Mouse (Mus musculus) olfactory bulb, adult 2 months (tissue): ENCODE data around the gene Dach2. TPM values are rescaled to one million over a fixed set of nuclear protein-coding genes. Genes with fewer than 3 reads are reported as not detected.

Experiments used
- H3K27ac ChIP-seq: fragments of 200-500 bp; 2 replicates; pipeline ENCODE4 v1.5.1; 2012; ENCODE audit warnings: low read depth, low read length; ENCODE audit not compliant: insufficient read depth
- H3K4me1 ChIP-seq: fragments of 200-500 bp; 2 replicates; pipeline ENCODE4 v1.6.1; 2012; ENCODE audit warnings: low read length; ENCODE audit not compliant: control insufficient read depth, insufficient read depth
- H3K4me3 ChIP-seq: fragments of 200-500 bp; 2 replicates; pipeline ENCODE4 v1.5.1; 2012; ENCODE audit warnings: mild to moderate bottlenecking, low read depth, low read length, moderate library complexity; ENCODE audit not compliant: insufficient read depth
- CTCF ChIP-seq: fragments of 200-500 bp; IDR thresholded peaks from 2 replicates; pipeline ENCODE4 v1.5.1; 2012; ENCODE audit warnings: low read depth, mild to moderate bottlenecking, low read length, moderate library complexity; ENCODE audit not compliant: insufficient read depth
- POLR2A ChIP-seq: fragments of 200-500 bp; IDR thresholded peaks from 2 replicates; pipeline ENCODE4 v1.6.1; 2012; ENCODE audit warnings: mild to moderate bottlenecking, low read depth, low read length, moderate library complexity; ENCODE audit not compliant: insufficient read depth
- WGBS: fragments of 180-500 bp; shearing (Covaris S2); methylation state at CpG from one replicate; pipeline ENCODE4 v1.1.7; 2018; 5-methylcytosine and 5-hydroxymethylcytosine counted together
- polyA plus RNA-seq: library from polyadenylated mRNA; stranded (reverse); fragments of >200 nt; gene quantifications from 2 replicates; pipeline ENCODE4 v1.2.4, GENCODE M21; 2012; ENCODE audit warnings: low replicate concordance; ENCODE audit not compliant: missing spikeins, insufficient read depth, insufficient read length

The Dach2 gene
- polyA plus RNA-seq, 1 experiment: not detected

- Histone ChIP-seq H3K4me1 (no peaks in the 10 kb centered on the region), H3K27ac (no peak overlapping the region), H3K4me3 (no peak overlapping the region)
- no peak for TF ChIP-seq POLR2A
- TF ChIP-seq CTCF: no peak
- WGBS: 45% methylated on average over 3 of the region's 3 CpGs
These were observed 247.8 kb downstream of the Dach2 start for GRCm38 (mm10) chrX:113545106-113545505.

DNA sequence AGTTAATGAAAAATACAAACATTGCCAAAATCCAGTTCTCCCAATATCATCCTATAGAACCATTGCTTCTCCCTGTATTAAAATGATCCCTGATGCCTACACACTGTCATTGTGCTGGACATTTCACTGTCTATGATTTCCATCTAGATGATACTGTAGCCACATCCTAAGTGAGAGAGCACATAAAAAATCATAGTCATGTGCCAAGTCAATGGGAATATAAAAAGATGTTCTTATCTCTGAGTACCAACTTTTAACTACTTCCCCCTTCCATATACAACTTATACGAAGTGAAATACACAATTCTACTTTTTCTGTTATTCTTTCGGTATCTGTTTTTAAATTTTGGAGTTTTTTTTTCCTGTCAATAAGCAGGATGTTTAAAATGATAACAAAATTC lies 266.6 kb downstream of the Dach2 start:
- 75% methylated on average over 2 of the region's 2 CpGs for WGBS
- H3K4me1 ChIP-seq: no peaks in the 10 kb centered on the region
- H3K4me3 ChIP-seq: no peak overlapping the region
- no peak for TF ChIP-seq CTCF
- no peak for TF ChIP-seq POLR2A
- no peak overlapping the region for H3K27ac ChIP-seq

DNA sequence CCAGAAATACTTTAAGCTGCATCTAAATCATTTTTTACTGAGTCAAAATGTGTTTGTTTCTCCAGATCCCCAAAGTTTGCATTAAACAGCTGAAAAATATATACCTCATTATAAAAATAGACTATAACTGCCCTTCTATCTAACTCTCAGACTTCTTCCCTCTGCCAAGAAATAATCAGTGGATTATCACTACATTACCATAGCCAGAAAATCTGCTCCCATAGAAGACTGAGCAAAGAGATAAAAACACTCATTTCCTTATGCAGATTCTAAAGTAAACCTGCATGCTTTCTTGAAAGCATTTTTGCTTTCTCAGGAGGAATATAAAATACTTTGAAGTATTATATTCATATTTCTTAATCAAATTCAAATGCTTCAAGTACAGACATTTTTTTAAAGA lies 368.8 kb downstream of the Dach2 start:
- no peak overlapping the region for H3K27ac ChIP-seq
- H3K4me3 ChIP-seq: no peak overlapping the region
- H3K4me1 ChIP-seq: no peaks in the 10 kb centered on the region
- no peak for TF ChIP-seq CTCF
- no peak for TF ChIP-seq POLR2A

DNA sequence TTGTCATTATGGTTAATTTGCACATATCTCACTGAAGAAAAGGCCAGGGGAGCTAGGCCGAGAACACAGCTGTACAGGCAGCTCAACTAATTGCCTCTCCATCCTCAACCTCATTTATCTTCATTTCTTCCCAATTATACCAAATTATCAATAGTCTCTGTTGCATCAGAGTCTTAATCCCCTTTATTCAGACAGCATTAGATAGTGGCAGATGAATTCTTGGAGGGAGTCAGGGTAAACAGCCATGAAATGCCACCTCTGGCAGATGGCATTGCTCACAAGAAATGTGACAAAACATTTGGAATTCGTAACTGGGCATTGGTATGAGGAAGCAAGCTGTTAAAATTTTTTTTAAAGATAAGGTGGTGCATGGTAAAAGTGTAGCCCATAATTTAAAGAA lies 389.9 kb downstream of the Dach2 start:
- WGBS: 68% methylated on average over 2 of the region's 2 CpGs
- Histone ChIP-seq H3K4me1 (no peaks in the 10 kb centered on the region), H3K4me3 (no peak overlapping the region), H3K27ac (no peak overlapping the region)
- TF ChIP-seq POLR2A (no peak), CTCF (no peak)

GRCm38 (mm10) chrX:113712363-113712762 lies 415.1 kb downstream of the Dach2 start:
- no peak for TF ChIP-seq POLR2A
- TF ChIP-seq CTCF: no peak
- no peaks in the 10 kb centered on the region for H3K4me1 ChIP-seq
- no peak overlapping the region for H3K4me3 ChIP-seq
- 83% methylated on average over 2 of the region's 2 CpGs for WGBS
- no peak overlapping the region for H3K27ac ChIP-seq

- TF ChIP-seq POLR2A (no peak), CTCF (no peak)
- H3K27ac ChIP-seq: no peak overlapping the region
- no peaks in the 10 kb centered on the region for H3K4me1 ChIP-seq
- no peak overlapping the region for H3K4me3 ChIP-seq
These were observed 426.8 kb downstream of the Dach2 start for GRCm38 (mm10) chrX:113724124-113724523.

GRCm38 (mm10) chrX:113747122-113747521 lies 449.8 kb downstream of the Dach2 start:
- no peak for TF ChIP-seq POLR2A
- no peak overlapping the region for H3K4me3 ChIP-seq
- H3K4me1 ChIP-seq: no peaks in the 10 kb centered on the region
- no peak overlapping the region for H3K27ac ChIP-seq

GRCm38 (mm10) chrX:113792264-113792663 lies 495.0 kb downstream of the Dach2 start:
- TF ChIP-seq POLR2A (no peak), CTCF (no peak)
- no peaks in the 10 kb centered on the region for H3K4me1 ChIP-seq
- WGBS: 33% methylated on average over 1 of the region's 1 CpGs
- no peak overlapping the region for H3K4me3 ChIP-seq
- H3K27ac ChIP-seq: no peak overlapping the region

DNA sequence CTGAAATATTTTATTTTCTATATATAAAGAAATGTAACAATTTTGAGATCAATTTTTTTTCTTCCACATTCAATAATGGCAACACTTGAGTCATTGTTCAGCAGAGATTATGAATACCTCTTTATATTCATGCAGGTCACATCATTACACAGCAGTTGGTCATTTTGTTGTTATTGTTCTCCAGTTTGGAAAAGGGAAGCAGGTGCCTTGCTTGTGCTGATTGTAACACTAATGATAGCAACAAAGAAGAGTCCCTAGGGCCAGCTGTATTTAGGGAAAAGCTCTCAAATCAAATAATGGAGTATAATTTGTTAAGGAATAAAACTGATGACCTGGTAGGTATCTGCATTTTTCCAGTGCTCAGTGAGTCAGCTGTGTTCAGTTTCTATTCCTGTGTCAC lies 513.1 kb downstream of the Dach2 start:
- no peak overlapping the region for H3K4me3 ChIP-seq
- H3K27ac ChIP-seq: no peak overlapping the region
- no peak for TF ChIP-seq POLR2A
- no peak for TF ChIP-seq CTCF
- H3K4me1 ChIP-seq: no peaks in the 10 kb centered on the region

GRCm38 (mm10) chrX:113826810-113827209 lies 529.5 kb downstream of the Dach2 start:
- Histone ChIP-seq H3K27ac (no peak overlapping the region), H3K4me3 (no peak overlapping the region), H3K4me1 (no peaks in the 10 kb centered on the region)
- WGBS: 60% methylated on average over 1 of the region's 1 CpGs
- TF ChIP-seq POLR2A: no peak

- TF ChIP-seq POLR2A: no peak
- no peak for TF ChIP-seq CTCF
- H3K27ac ChIP-seq: no peak overlapping the region
- WGBS: 95% methylated on average over 1 of the region's 1 CpGs
These were observed 535.8 kb downstream of the Dach2 start for GRCm38 (mm10) chrX:113833062-113833461.

More at GRCm38 (mm10) chrX:113833062-113833461, 535.8 kb downstream of the Dach2 start:
- Histone ChIP-seq H3K4me3 (no peak overlapping the region), H3K4me1 (no peaks in the 10 kb centered on the region)
